Mouse (Mus musculus): ENCODE data around the gene Col25a1.

- no peak for TF ChIP-seq CTCF (IDR thresholded peaks at IDR 0.05; ENCODE audit: control insufficient read depth, insufficient read depth, insufficient read length)
- no peak for TF ChIP-seq MAX (IDR thresholded peaks at IDR 0.05)
- no peak for TF ChIP-seq USF1 (IDR thresholded peaks at IDR 0.05; ENCODE audit: low read depth)
Observed at GRCm38 (mm10) chr3:130290672-130291071, 159.4 kb downstream of the Col25a1 start.

Data from C2C12 (cell line).